Comparison of ENCODE assay signal across 8 mouse cellular contexts in the genomic region with DNA sequence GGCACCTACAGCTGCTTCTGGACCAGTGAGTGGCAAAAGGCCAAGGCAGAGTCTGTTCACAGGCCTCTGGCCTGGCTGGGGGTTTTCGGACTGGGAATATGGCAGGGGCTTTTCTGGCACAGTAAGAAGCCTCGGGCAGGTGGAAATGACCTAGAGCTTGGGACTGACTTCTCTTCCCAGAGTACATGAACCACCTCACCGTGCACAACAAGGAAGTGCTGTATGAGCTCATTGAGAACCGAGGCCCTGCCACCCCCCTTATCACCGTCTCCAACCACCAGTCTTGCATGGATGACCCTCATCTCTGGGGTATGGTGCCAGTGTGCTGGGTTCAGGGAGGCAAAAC. TPM values are rescaled to one million over a fixed set of nuclear protein-coding genes. Genes with fewer than 3 reads are reported as not detected.
DNase-seq lines count a peak whose midpoint lies in the region; ATAC-seq and TF ChIP-seq lines count a peak whose summit lies in the region.

No protein-coding gene starts in this region.

- H3K4me2 ChIP-seq in hindbrain, embryonic 12.5 days (replicated peaks): peak overlapping the region; percentile 67
- peak overlapping the region; percentile 63 for H3K4me2 ChIP-seq in midbrain, embryonic 12.5 days (replicated peaks)

- no peaks in the 10 kb centered on the region; the same call in 1 of the 2 replicates for H3K4me1 ChIP-seq in kidney, adult 2 months (ENCODE audit: control insufficient read depth, insufficient read depth, low read length)
- no peaks in the 10 kb centered on the region for H3K4me1 ChIP-seq in brown adipose tissue, adult 24 weeks (ENCODE audit: control insufficient read depth, insufficient read depth, insufficient read length, low read length)
- peaks cover 12% of the 10 kb centered on the region for H3K4me1 ChIP-seq in hindbrain, embryonic 12.5 days
- H3K4me1 ChIP-seq in midbrain, embryonic 12.5 days: peaks cover 16% of the 10 kb centered on the region; the same call in 1 of the 2 replicates

- 2% methylated on average over 5 of the region's 5 CpGs for WGBS in kidney, adult 2 months
- WGBS in hindbrain, embryonic 12.5 days: 35% methylated on average over 5 of the region's 5 CpGs
- WGBS in midbrain, embryonic 12.5 days: 47% methylated on average over 5 of the region's 5 CpGs

- H3K36me3 ChIP-seq in kidney, adult 2 months (ENCODE audit: control insufficient read depth, insufficient read depth, low read length): no peaks in the 10 kb centered on the region
- H3K36me3 ChIP-seq in hindbrain, embryonic 12.5 days: no peaks in the 10 kb centered on the region
- no peaks in the 10 kb centered on the region for H3K36me3 ChIP-seq in midbrain, embryonic 12.5 days

- ATAC-seq in hindbrain, embryonic 12.5 days (ENCODE audit: low FRiP score): peak; percentile 44
- ATAC-seq in midbrain, embryonic 12.5 days (ENCODE audit: low FRiP score, low read depth): peak; percentile 61

- H3K27ac ChIP-seq in kidney, adult 2 months (ENCODE audit: insufficient read depth, low read depth, low read length): peak overlapping the region; percentile 93
- peak overlapping the region; percentile 94 for H3K27ac ChIP-seq in brown adipose tissue, adult 24 weeks (replicated peaks; ENCODE audit: low read depth, low read length)
- H3K27ac ChIP-seq in hindbrain, embryonic 12.5 days: peak overlapping the region; percentile 70; the same call in 1 of the 2 replicates
- H3K27ac ChIP-seq in midbrain, embryonic 12.5 days (replicated peaks): peak overlapping the region; percentile 60; the same call in 1 of the 2 replicates

- no peak for DNase-seq in kidney, adult 2 months
- no peak for DNase-seq in kidney, adult 8-10 months
- no peak for DNase-seq in ovary, postnatal 10 days (ENCODE audit: low spot score)
- no peak for DNase-seq in cerebellum, adult 8-10 months
- no peak for DNase-seq in layer of hippocampus, adult 11-12 months (ENCODE audit: low spot score)

- no peaks in the 10 kb centered on the region for H3K9me3 ChIP-seq in hindbrain, embryonic 12.5 days (replicated peaks)
- H3K9me3 ChIP-seq in midbrain, embryonic 12.5 days: no peaks in the 10 kb centered on the region

- peak overlapping the region; percentile 95 for H3K4me3 ChIP-seq in kidney, adult 2 months (ENCODE audit: insufficient read depth, low read depth, low read length)
- H3K4me3 ChIP-seq in brown adipose tissue, adult 24 weeks (ENCODE audit: insufficient read depth, low read depth, low read length): peak overlapping the region; percentile 85
- peak overlapping the region; percentile 57 for H3K4me3 ChIP-seq in hindbrain, embryonic 12.5 days
- H3K4me3 ChIP-seq in midbrain, embryonic 12.5 days: peak overlapping the region; percentile 58

- H3K27me3 ChIP-seq in kidney, adult 2 months (replicated peaks; ENCODE audit: control insufficient read depth, insufficient read depth, low read length): no peaks in the 10 kb centered on the region
- no peaks in the 10 kb centered on the region for H3K27me3 ChIP-seq in hindbrain, embryonic 12.5 days
- H3K27me3 ChIP-seq in midbrain, embryonic 12.5 days: no peaks in the 10 kb centered on the region

- no peak for TF ChIP-seq CTCF in kidney, adult 2 months (conservative IDR thresholded peaks at IDR 0.05; ENCODE audit: insufficient read depth, insufficient read length, low read depth, low read length)

- peak overlapping the region; percentile 70 for H3K9ac ChIP-seq in hindbrain, embryonic 12.5 days
- peak overlapping the region; percentile 73 for H3K9ac ChIP-seq in midbrain, embryonic 12.5 days (replicated peaks)

- no peak for TF ChIP-seq POLR2A in kidney, adult 2 months (IDR thresholded peaks at IDR 0.05; ENCODE audit: low read depth, low read length)

RNA-seq across cellular contexts. Expression of a gene that starts 0.9 kb away (rescaled TPM):
- 26.0 and 26.1 TPM in 2 replicates for polyA plus RNA-seq in kidney, adult 2 months (2012; rRNA removed)
- 9.9 and 11.9 TPM in 2 replicates for polyA plus RNA-seq in brown adipose tissue, adult 24 weeks (2012; ENCODE audit: insufficient read depth, insufficient read length, missing spikeins)
- 6.3 and 6.5 TPM in 2 replicates for polyA plus RNA-seq in hindbrain, embryonic 12.5 days (2016; fragmentation: Nextera tagmentation; extraction: Ambion mirVana)
- polyA plus RNA-seq in midbrain, embryonic 12.5 days (2016; fragmentation: Nextera tagmentation; extraction: Ambion mirVana): 4.6 and 5.3 TPM in 2 replicates

RNA-seq across cellular contexts. Expression of a gene that starts 1.4 kb away (rescaled TPM):
- polyA plus RNA-seq in kidney, adult 2 months (2012; rRNA removed): 79.6 and 104 TPM in 2 replicates
- polyA plus RNA-seq in brown adipose tissue, adult 24 weeks (2012; ENCODE audit: insufficient read depth, insufficient read length, missing spikeins): 45.1 and 49.6 TPM in 2 replicates
- polyA plus RNA-seq in hindbrain, embryonic 12.5 days (2016; fragmentation: Nextera tagmentation; extraction: Ambion mirVana): 80.2 and 85.6 TPM in 2 replicates
- polyA plus RNA-seq in midbrain, embryonic 12.5 days (2016; fragmentation: Nextera tagmentation; extraction: Ambion mirVana): 88.4 and 92.9 TPM in 2 replicates

RNA-seq across cellular contexts. Expression of a gene that starts 12.5 kb away (rescaled TPM):
- 1,301 and 1,460 TPM in 2 replicates for polyA plus RNA-seq in kidney, adult 2 months (2012; rRNA removed)
- polyA plus RNA-seq in brown adipose tissue, adult 24 weeks (2012; ENCODE audit: insufficient read depth, insufficient read length, missing spikeins): 13.0 and 69.4 TPM in 2 replicates
- 520 and 550 TPM in 2 replicates for polyA plus RNA-seq in hindbrain, embryonic 12.5 days (2016; fragmentation: Nextera tagmentation; extraction: Ambion mirVana)
- 521 and 544 TPM in 2 replicates for polyA plus RNA-seq in midbrain, embryonic 12.5 days (2016; fragmentation: Nextera tagmentation; extraction: Ambion mirVana)

RNA-seq across cellular contexts. Expression of a gene that starts 13.8 kb away (rescaled TPM):
- 382 and 458 TPM in 2 replicates for polyA plus RNA-seq in kidney, adult 2 months (2012; rRNA removed)
- polyA plus RNA-seq in brown adipose tissue, adult 24 weeks (2012; ENCODE audit: insufficient read depth, insufficient read length, missing spikeins): 84.3 and 85.2 TPM in 2 replicates
- 140 and 143 TPM in 2 replicates for polyA plus RNA-seq in hindbrain, embryonic 12.5 days (2016; fragmentation: Nextera tagmentation; extraction: Ambion mirVana)
- 118 and 119 TPM in 2 replicates for polyA plus RNA-seq in midbrain, embryonic 12.5 days (2016; fragmentation: Nextera tagmentation; extraction: Ambion mirVana)

RNA-seq across cellular contexts. Expression of a gene that starts 21.7 kb away (rescaled TPM):
- polyA plus RNA-seq in kidney, adult 2 months (2012; rRNA removed): 120 and 150 TPM in 2 replicates
- 62.2 and 64.9 TPM in 2 replicates for polyA plus RNA-seq in brown adipose tissue, adult 24 weeks (2012; ENCODE audit: insufficient read depth, insufficient read length, missing spikeins)
- 697 and 732 TPM in 2 replicates for polyA plus RNA-seq in hindbrain, embryonic 12.5 days (2016; fragmentation: Nextera tagmentation; extraction: Ambion mirVana)
- 616 and 685 TPM in 2 replicates for polyA plus RNA-seq in midbrain, embryonic 12.5 days (2016; fragmentation: Nextera tagmentation; extraction: Ambion mirVana)
